Mouse (Mus musculus) embryo, embryonic 9.5 days (tissue): ENCODE results near the gene Clec5a.
A peak's percentile ranks its signal among the peaks of the same experiment; 100 is the strongest.
"Not testable (repeated sequence)": the region's sequence is repeated elsewhere in the genome, so short reads cannot be mapped to it uniquely, and the experiment has no call there.

ENCODE experiments used
- DNase-seq: peaks from one replicate; pipeline ENCODE4 v3.0.0-alpha.2; 2017; ENCODE audit errors: extremely low spot score

Clec5a gene

DNA sequence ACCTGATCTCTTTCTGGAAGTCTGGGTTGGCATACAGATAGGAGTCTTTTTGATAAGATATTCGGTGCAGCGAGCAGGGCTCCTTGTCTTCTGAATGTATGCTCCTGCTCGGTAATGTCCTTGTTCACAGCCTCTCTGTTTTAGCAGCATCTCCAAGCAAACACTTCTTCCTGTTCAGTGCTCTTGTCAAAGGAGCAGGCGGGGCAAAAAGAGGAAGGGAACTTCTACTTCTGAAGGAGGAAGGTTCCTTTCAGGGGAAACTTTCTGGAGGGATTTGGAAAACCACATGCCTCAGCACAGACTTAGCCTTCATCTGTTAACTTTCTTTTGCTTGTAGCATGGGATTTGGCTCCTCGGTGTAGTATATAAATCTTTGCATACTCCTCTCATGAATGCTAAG, at the start of gene Clec5a:
Clec5a (minus strand) TSS at position 177 of the 400 bp plus-strand sequence.
- DNase-seq, result no peak

DNA sequence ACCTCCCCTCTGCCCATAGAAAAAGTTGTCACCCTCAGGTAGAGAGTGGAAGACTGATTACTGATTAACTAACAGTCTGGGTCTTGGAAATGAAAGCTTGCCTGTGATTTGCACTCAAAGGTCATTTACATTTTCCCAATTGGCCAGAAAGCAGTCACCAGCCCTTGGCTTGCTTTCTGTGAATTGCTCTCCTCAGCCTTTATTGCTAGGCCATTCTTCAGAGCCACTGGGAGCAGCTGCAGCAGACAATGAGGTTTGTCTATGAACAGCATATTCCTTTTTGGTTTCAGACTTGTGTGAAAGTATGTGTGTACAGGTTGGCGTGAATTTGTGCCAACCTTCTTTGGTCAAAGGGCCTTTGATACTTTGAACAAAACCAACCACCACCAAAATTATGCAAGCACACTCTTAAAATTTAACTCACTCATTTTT, 49.0 kb upstream of the Clec5a start:
- DNase-seq, result no peak

DNA sequence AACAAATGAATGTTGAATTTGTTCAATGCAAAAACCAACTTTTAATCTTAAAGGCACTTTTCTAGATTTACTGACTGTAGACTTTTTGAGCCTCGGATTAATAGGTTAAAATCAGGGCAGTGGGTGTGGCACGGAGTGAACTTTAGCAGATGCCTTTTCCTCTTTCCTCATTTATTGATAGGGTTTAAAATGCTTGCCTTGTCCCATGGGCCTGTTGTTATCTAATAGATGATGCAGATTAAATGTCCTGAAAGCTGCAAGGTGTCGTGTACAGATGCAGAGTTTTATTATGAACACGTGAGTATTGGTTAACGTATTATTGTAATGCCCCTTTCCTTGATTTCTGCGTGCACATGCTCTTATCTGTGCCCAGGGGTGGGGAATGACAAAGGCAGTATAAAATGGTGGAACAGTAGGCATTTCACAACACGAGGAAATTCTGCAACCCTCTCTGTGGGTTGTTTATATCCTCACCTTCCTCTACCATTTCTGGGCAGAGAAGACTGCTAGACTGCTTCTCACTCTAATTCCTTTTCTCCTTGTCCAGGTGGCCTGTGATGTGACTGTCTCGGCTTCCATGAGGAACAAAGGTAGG, 42.9 kb upstream of the Clec5a start, which contains the start of gene Mgam:
Mgam (plus strand) TSS at position 426 of the 595 bp plus-strand sequence.
- DNase-seq, result no peak

DNA sequence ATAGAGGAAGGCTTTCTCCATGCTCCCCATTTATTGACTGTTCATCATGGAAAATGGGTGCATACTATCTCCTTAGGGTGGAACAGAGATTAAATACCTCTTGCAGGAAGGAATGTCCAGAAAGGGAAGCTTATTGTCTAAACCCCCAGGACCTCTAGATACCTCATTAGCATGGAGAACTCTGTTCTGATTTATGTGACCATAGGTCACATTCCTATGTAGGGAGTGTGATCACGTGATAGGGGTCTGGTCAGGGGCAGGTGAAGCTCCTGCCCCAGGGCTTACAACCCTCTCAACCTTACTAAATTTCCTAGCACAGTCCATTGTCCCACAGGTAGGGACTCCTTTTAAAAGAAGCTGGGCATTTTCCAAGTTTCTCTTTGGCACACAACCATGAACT, 40.5 kb upstream of the Clec5a start:
- no peak for DNase-seq

DNA sequence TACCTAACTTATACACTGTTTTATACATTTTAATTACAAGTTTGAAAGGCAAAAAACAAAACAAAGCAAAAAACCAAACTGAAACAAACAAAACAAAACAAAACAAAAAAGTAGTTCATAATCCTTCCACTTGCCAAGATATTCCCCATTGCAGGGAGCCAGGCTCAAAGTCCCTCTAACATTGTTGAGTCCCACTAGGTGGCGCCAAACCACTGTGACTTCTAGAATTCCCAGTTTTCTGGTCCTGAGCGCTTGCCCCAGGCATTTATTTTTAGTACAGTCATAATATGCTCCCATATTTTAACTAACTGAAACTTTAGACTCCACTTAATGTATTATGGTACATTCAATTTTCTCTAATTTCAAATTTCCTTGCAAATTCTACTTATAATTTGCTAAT, 32.3 kb upstream of the Clec5a start:
- peak; percentile 51 for DNase-seq

DNA sequence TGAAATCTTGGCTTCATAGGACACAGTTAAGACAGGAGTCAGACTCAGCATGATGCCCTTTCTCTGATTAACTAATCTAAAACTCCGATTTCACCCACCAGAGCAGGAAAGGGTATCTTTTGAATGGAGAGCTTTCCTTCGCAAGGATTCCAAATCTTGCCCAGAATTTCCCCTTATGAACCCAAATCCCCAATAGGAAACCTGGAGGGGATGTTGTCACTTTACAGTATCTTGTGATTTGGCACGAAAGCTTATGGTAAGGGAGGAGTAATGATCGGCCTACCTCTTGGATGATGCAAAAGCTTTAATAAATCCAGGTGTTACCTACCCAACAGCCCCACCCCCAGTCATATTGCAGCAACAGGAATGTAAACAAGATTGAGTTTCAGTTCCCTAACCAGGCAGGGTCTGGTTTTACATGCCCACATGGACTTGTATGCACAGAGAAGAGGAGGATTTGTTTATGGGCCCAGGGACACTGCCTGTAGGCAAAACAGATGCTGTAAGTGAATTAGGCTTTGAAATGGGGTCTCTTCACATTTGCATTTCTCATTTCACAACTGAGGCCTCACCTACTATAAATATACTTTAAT, 27.7 kb upstream of the Clec5a start, which contains the start of gene Tas2r138:
Tas2r138 (minus strand) TSS at position 51 of the 593 bp plus-strand sequence.
- DNase-seq, result no peak

DNA sequence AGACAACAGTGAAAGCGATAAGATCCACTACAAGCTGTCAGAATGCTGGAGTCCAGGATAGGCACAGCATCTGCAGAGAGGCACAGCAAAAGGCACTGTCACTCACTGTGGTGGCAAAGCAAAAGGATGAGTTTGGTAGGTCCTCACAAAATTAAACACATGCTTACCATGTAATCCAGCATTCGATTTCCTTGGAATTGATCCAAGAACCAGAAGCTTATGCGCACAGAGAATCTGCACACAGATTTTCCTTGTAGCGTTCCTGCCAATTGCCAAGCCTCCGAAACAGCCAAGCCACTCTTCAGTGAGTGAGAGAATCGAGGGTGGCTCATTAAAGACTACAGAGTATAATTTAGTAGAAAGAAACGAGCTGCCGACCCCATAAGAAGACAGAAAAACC, 24.6 kb upstream of the Clec5a start:
- no peak for DNase-seq

DNA sequence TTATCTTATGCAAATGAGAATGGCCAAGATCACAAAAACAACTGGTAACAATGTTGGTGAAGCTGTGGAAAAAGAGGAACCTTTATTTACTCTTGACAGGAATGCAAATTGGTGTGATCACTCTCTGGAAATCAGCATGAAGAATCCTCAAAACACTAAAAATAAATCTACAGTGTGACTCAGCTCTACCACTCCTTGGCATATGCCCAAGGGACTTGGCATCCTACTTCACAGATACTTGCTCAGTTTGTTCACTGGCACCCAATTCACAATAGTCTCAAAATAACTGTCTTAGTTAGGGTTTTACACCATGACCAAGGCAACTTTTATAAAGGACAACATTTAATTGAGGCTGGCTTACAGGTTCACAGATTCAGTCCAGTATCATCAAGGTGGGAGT, 21.8 kb upstream of the Clec5a start:
- no peak for DNase-seq

DNA sequence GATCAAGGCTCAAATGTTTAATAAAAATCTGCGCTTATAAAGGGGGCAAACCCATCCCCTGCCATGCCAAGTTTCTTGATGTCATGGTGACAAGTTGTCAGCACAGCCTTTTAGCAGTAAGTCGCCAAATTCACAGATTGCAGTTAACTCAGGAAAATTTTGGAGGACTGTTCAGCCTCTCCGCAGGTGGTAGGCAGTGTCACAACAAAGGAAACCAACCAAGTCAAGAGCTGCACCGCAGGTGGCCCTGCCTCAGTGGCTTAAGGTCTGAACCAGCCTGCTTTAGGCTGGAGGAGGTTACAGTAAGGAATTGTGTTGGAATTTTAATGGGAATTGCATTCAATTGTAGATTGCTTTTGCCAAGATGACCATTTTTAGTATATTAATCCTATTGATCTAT, 12.9 kb upstream of the Clec5a start:
- DNase-seq, result not testable (repeated sequence)

DNA sequence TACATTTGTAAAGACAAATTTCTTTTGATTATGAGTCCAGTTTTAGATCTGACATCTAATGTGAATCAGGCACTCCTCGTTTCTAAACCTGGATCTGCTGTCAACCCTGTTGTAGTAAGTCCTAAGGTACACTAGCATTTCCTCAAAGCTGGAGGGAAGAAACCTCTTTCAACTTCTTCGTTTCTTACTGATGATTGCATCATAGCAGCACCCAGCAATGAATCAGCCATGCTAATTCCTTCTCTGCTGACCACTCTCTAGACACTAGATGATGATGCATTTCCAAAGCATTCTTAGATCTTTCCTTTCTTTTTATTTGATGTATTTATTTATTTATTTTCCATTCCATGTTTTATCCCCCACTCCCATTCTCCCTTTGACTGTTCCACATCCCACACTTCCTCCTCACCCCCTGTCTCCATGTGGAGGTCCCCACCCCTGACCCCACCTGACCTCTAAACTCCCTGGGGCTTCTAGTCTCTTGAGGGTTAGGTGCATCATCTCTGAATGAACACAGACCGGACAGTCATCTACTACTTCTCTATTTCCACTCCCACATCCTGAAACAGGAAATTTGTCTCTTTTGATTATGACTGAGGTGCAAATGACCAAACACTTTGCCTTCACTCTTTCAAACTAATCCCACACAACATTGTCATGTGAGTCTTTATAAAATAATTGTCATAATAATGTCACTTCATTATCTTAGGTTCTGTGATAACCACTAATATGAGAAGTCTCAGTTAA, 9.4 kb upstream of the Clec5a start:
- DNase-seq, result no peak

DNA sequence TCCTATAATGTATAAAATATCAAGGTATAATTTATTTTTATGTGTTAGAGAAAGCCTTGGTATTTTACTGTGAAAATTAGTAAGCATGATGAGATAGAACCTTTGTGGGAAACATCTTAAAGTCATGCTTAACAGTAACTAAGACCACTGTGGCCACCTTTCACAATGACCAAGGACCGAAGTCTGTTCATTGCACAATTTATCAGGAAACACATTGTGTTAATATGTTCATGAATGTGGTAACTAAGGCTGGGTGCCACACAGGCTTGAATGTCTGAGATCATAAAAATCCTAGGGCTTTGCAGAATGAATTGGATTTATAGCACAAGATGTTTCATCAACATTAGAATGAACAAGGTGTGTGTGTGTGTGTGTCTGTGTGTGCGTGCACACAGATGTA, 2.7 kb upstream of the Clec5a start:
- no peak for DNase-seq

DNA sequence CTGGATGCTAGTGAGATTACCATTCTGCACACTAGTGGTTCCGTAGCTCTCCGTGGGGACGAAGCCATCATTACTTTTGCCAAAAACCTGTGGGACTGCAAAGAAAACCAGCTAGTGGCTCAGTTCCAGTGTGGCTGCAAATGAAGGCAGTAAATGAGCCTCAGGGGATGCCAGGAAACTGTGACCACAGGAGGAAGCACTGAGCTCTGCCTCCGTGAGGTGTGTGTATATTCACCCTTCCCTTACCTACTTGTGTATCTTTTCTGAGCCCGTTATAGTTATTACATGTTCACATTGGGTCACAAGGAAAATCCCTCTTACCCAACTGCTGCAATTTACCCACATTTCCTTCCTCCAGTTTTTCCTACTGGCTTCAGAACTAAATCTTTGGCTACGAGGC, 1.3 kb downstream of the Clec5a start:
- no peak for DNase-seq

DNA sequence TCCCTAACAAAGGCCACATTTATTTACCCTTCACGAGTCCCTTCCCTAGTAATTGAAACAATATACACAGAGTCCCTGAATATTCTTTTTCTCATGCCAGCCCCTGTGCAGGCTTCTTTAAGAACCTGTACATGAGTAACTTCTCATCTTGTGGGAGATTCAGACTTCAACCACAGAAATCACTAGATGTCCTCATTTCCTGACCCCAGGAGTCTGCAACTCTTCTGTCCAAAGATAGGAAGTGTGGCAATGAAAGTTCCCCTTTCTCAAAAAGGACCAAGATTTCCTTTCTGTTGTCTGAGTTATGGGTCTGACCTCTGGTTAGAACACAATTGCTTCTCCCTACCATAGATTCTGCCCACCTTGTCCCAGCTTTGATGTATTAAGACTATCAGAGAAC, 9.3 kb downstream of the Clec5a start:
- no peak for DNase-seq

DNA sequence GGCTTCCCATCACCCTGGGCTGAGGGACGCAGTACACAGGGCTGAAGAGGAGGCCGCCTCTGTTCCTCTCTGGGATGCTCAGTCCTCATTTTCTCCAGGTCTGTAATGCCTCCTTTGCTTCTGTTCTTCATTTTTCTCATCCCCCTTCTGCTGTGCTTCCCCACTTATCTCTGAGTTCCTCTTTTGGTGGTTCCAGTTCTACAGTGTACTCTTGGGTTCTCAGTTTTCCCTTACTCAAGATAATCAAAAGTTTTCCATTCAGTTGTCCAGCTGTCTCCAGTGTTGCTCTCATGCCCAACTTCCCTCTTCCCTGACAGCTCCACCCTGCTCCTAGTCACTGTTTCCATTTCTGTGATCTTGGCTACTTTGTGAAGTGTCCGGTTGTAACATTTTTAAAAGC, 12.0 kb downstream of the Clec5a start:
- DNase-seq, result no peak

DNA sequence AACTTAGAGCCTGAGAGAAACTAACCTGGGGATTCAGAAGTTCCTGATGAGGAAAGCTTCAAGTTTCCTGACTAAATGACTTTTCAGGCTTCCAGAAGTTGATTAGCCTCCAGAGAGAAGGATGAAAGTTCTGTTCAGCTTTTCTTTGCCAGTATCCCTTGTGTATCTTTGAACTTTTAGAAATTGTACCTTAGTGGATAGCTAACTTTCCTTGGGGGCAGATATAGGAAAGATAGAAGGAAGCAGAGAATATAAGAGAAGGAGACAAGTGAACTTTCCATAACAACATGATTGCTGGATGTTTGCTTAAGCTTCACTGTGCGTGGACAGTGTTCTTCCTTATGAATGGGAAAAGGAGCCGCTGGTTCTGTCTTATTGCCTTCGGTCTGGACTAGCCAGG, 16.4 kb downstream of the Clec5a start, which contains the start of gene Olfr460:
Olfr460 (plus strand) TSS at position 301 of the 400 bp plus-strand sequence.
- DNase-seq, result no peak

DNA sequence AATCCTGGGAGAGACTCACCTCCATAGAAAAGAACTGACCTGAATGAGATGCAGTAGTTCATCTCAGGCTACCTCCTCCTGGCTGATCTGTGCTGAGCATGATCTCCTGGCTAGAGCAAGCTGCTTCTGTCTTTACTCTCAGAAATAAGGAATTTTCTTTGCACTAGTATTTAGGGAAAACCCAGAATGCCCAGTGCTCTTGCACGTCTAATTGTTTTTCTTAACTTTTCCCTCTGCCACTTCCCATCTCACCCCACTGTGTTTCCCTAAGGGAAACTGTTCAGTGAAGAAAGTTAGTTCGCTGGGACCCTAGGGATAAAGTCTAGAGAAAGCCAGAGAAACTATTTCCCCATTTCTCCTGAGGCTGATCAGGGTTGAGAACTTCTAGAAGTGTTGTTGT, 30.7 kb downstream of the Clec5a start, which contains the start of gene Olfr461:
Olfr461 (minus strand) TSS at position 101 of the 400 bp plus-strand sequence.
- no peak for DNase-seq

DNA sequence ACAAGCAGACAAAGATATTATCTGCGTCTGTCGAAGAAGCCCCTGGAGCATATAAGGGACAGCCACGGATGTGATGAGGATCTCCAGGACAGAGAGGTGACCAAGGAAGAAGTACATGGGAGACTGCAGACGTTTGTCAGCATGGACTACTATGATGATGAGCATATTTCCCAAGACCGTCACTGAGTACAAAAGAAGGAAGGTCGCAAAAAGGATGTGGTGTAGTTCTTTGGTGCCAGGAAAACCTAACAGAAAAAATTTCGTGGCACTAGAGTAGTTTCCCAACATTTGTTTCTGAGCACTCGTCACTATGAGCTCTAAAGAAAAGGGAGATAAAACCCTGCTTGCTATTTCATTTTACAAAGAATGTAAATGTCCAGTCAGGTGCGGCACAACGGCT, 40.9 kb downstream of the Clec5a start:
- DNase-seq, result no peak
